Mouse (Mus musculus) c-Kit-positive CD71-negative TER-119-negative erythroid progenitor cells, embryonic 14.5 days (primary cell): ENCODE measurements at regions not wholly inside any gene's neighbourhood (a gene's known extent, or its start where the extent isn't known, plus 50 kb on each side); places are given as distances from the start of the nearest gene placed in this dataset.
"Not testable (repeated sequence)": the region's sequence is repeated elsewhere in the genome, so short reads cannot be mapped to it uniquely, and the experiment has no call there.

Experiments
- DNase-seq: peaks from one replicate; pipeline ENCODE4 v3.0.0-alpha.2; 2013; ENCODE audit warnings: low read depth

DNA sequence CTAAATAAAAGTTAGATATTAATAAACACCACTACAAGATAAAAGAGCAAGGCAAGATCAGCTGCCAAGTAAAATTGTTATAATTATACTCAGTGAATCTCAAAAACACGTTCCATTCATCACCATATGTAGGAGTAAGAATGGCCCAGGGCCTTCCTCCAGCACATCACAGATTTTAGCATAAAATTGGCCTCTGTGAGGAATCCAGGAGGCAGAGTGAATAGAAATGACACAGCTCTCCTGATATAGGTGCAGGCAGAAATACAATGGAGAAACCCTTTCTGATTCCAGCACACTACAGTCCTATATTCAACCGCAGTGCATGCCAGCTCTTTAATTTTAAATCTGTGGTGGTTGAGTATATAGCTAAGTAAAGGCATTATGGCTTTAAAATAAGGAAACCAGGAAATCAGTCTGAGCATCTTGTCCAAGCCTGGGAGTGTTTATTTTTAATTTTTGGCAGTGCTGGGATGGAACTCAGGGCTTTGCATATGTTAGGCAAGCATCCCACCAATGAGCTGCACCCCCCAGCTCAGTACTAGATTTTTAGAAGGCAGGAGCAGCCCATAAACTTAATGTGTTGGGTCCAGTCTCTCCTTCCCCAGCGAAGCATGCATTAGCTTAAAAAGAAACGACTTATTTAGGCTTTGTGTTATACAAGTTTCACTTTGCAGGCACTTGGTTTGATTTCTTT, 158.3 kb upstream of the Ptprz1 start:
- no peak for DNase-seq

GRCm38 (mm10) chr6:22716144-22716856, 159.0 kb upstream of the Ptprz1 start:
- no peak for DNase-seq

DNA sequence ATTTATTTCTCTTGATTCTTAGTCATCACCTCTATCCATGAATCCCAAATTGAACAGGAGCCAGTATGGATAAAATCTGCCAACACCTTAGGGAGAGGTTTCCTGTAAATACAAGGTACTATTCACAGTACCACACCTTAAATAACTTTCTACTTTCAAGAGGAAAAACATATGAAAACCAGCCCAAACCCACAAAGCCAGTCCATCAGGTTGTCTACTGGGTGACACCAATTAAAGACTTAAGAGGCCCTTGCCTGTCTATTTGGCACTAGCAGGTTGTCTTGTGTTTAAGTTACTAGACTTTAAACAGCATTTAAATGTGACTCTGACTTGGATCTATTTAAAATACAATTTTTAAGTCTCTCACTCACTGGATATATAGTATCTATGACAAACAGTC, 177.1 kb upstream of the Ptprz1 start:
- no peak for DNase-seq

GRCm38 (mm10) chr6:22688678-22689126, 186.6 kb upstream of the Ptprz1 start:
- no peak for DNase-seq

DNA sequence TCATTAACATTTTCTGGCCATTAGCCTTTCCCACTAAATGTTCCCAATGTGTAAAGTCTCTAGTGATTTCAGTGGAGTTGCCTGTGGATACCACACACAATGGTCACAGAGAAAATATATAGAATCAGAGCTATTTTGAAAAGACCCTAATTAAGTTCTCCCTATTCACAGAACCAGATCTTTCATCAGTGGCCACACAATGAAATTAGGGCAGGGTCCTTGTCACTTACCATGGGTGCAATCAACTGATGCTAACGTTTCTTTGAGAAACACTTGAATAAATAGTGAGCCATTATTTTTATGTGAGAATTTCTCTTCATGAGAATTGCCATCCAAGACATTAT, 200.7 kb upstream of the Ptprz1 start:
- DNase-seq = no peak

GRCm38 (mm10) chr6:22673919-22674585, 201.2 kb upstream of the Ptprz1 start:
- DNase-seq = no peak

DNA sequence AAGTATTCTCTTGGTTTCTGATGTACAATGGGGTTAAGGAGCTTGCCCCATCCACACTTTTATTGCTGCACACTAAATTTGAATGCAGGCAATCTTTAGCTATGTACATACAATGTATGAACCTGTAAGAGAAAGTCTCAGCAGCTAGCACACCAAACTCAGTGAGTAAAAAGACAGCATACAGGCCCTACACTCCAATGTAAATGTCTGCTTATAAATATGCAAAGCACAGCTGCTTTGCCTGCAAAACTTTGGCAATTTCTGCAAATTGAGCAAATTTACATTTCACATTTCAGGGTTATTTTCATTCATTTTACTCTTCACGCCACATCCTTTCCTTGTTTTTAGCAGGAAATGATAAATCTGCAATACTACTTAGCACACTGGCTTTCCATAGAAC, 203.8 kb upstream of the Ptprz1 start:
- no peak for DNase-seq

GRCm38 (mm10) chr6:22668190-22668975, 206.9 kb upstream of the Ptprz1 start:
- no peak for DNase-seq

DNA sequence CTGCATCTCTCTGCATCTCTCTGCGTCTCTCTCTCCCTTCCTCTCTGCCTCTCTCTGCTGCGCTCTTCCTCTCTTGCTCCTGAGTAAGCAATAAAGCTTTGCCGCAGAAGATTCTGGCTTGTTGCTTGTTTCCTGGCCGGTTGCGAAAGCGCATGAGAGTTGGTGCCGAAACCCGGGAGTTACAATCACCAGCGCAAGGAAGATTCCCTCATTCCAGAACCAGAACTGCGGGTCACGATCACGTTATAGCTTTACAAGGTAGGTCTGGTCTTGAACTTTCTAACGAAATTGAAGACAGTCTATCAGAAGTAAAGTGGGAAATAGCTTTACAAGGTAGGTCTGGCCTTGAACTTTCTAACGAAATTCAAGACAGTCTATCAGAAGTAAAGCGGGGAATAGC, 217.9 kb upstream of the Ptprz1 start:
- DNase-seq = not testable (repeated sequence)

DNA sequence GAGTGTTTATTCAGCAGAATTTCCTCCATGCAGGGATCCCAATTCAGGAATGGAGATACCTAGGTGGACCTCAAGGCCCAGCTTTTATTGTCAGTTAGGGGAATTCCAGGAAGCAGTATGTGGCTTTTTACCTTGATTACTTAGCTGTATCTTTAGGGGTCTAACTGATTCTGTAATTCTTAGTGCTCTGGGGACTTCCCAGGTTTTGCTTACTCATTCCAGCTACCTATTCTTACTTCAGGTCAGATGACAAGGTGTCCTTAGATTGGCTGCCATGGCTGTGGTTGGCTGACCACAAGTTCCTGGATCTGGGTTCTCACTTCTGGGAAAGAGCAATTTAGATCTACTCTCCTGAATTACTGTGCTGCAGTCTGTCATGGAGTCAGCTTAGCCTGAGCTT, 235.2 kb upstream of the Ptprz1 start:
- no peak for DNase-seq

DNA sequence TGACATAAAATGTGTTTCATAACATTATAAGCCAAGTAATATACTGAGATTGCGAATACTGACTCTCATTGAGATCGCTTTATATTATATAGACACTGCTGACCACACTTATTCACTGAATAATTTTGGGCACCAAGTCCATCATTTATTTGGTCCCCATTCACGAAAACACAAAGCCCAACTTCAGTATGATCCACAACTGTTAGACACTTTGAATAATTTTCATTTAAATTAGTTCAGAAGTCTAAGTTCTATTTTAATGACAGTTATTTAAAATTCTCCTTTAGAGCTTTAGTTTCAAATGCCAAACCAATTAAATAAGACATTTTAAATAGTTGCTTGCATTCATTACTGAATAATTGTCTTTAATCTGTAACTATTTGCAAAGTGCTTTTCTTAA, 240.2 kb upstream of the Ptprz1 start:
- no peak for DNase-seq

DNA sequence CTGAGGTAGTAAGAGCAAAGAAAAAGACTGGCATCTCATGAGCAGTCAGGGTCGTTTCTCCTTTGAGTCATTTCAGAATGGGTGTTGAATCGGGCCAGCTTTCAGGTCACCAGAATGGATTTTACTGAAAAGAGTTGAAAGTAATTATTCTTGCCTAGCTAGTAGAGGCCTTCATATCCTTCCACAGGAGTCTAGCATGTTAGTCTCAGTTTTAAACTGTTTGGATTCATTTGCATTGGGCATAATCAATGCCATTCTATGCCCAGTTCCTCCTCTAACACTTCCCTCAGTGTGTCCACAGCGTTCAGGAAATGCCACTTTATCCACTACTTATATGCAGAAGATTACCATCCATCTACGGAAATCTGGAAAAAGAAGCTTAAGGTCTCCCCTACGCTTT, 240.6 kb upstream of the Ptprz1 start:
- no peak for DNase-seq

DNA sequence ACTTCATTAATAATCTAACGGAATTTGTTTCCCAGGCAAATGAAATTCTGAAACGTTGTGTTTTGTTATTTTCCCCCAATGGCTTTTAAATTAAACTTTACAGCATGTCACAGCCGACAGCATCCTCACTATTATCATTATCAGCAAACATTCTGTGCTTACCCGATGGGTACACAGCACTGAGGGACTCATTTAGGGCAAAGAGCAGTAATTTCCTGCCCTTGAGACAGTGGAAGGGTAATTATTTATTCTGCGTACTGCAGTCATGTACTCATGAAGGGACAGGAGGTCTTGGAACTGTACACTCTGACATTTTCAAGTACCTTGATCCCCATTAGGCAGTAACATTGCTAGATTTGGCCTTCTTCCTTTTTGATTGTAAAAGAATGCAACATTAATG, 235.5 kb upstream of the Fam3c start:
- DNase-seq = no peak

DNA sequence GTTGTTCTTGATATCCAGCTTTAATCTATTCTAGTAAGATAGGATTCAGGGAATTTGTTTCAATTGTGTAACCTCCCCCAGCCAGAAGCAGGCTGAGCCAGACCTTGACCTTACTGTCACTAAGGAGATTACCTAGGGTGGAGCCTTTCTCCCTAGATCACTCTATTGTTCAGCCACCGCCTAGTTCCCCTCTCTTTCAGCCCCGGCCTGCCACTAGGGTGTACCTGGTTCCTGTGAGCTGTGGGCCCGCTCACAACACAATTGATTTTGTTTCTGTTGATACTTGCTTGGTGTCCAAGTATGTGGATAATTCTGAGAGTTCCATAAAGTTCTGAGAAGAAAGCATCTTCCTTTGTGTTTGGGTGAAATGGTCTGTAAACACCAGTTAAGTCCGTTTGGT, 228.8 kb upstream of the Fam3c start:
- no peak for DNase-seq

DNA sequence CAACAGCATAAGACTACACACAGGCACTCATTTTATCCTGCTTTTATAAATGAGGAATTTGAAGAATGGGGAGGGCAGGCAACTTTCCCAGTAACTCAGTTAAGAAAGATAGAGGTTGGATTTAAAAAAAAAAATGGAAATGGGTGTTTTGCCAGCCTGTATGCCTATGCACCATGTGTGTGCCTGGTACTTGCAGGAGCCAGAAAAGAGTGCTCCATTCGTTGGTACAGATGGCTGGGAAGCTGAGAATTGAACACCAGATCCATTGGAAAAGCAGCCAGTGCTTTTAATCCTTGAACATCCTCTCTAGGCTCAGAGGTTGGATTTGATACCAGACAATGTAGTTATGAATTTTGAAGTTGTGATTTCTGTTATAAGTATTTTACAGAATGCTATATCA, 216.9 kb upstream of the Fam3c start:
- DNase-seq = no peak

DNA sequence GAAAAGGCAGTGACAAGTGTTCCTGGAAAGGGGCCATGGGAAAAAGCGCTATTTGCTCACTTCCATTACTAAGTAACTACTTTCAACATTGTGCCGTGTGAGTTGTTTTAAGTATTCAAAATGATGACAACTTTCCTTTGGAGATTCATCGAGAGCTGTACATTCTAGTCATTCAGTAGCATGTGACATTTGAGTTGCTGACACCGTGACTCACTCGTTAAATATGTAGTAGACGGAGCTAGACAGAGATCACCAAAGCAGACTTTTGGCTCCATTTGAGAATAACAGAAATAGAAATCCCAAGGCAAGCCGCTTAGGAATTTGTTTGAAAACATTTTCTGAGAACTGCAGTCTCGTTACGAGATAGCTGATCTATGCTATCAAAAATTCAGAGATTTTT, 211.8 kb upstream of the Fam3c start:
- DNase-seq = no peak

GRCm38 (mm10) chr6:22548296-22549245, 192.5 kb upstream of the Fam3c start:
- no peak for DNase-seq

GRCm38 (mm10) chr6:22541603-22542002, 185.6 kb upstream of the Fam3c start:
- no peak for DNase-seq

DNA sequence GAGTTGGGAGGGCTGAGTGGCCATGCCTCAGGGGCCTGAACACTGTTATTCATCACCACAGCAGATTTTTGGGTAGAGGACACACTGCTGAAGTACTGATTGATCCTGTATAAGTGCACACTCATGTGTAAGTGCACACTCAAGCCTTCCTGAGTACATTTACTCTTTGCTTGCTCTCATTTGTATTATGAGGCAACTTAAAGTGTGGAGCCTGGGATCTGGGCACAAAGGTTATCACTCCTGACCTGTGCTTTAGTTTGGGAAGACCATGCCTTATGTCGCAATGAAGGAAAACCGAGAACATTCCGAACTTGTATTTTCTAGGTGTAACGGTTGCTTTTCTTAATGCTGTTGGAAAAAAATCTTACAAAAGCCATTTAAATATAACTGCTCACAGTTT, 182.2 kb upstream of the Fam3c start:
- DNase-seq = no peak

- no peak for DNase-seq
These were observed 168.3 kb upstream of the Fam3c start for GRCm38 (mm10) chr6:22524384-22524783.

- DNase-seq = no peak
These were observed 167.7 kb upstream of the Fam3c start for GRCm38 (mm10) chr6:22523582-22524234.
